ENCODE assay signal across 18 mouse cellular contexts in genomic region chr3:144808153-144808925, GRCm38 (mm10). TPM values are rescaled to one million over a fixed set of nuclear protein-coding genes. Genes with fewer than 3 reads are reported as not detected.
DNase-seq lines count a peak whose midpoint lies in the region; ATAC-seq and TF ChIP-seq lines count a peak whose summit lies in the region.
"Not testable (repeated sequence)": the region's sequence is repeated elsewhere in the genome, so short reads cannot be mapped to it uniquely, and the experiment has no call there.
"Had no signal": no experiment of that assay in that cellular context is flagged by ENCODE, and none has a peak within 500 bp of the region (broad histone marks: within the 10 kb centered on the region; RNA-seq: fewer than 3 reads in every experiment).

No protein-coding gene starts in this region.

- not testable (repeated sequence) for H3K9me3 ChIP-seq in forebrain, embryonic 14.5 days (replicated peaks; ENCODE audit: control insufficient read depth, low read length); lung, embryonic 14.5 days (ENCODE audit: low read depth, low read length); midbrain, embryonic 12.5 days; midbrain, embryonic 16.5 days (replicated peaks; ENCODE audit: control insufficient read depth, low read length, poor library complexity, severe bottlenecking)

- H3K9ac ChIP-seq in forebrain, embryonic 14.5 days (ENCODE audit: low read length); lung, embryonic 14.5 days; midbrain, embryonic 12.5 days (replicated peaks); midbrain, embryonic 16.5 days (ENCODE audit: low read depth, low read length): not testable (repeated sequence)

- not testable (repeated sequence) for TF ChIP-seq CTCF in lung, embryonic 14.5 days (IDR thresholded peaks at IDR 0.05; ENCODE audit: low read depth)

- not testable (repeated sequence) for H3K4me2 ChIP-seq in forebrain, embryonic 14.5 days (ENCODE audit: low read length); lung, embryonic 14.5 days; midbrain, embryonic 12.5 days (replicated peaks); midbrain, embryonic 16.5 days (ENCODE audit: low read length)

- peak; percentile 33 for DNase-seq in forebrain, embryonic 14.5 days (ENCODE audit: low spot score)
- DNase-seq in lung, embryonic 14.5 days = peak; percentile 9

- H3K4me3 ChIP-seq in forebrain, embryonic 14.5 days (ENCODE audit: low read depth, low read length); lung, embryonic 14.5 days (ENCODE audit: low read depth, low read length); midbrain, embryonic 12.5 days; midbrain, embryonic 16.5 days (ENCODE audit: low read depth, low read length): not testable (repeated sequence)

- H3K36me3 ChIP-seq in forebrain, embryonic 14.5 days (ENCODE audit: control insufficient read depth, insufficient read depth, low read length); lung, embryonic 14.5 days (ENCODE audit: insufficient read depth); midbrain, embryonic 12.5 days; midbrain, embryonic 16.5 days (ENCODE audit: control insufficient read depth, insufficient read depth, low read length): not testable (repeated sequence)

- H3K27me3 ChIP-seq in forebrain, embryonic 14.5 days (replicated peaks; ENCODE audit: control insufficient read depth, insufficient read depth, low read length); lung, embryonic 14.5 days (ENCODE audit: insufficient read depth, low read length); midbrain, embryonic 12.5 days; midbrain, embryonic 16.5 days (ENCODE audit: control insufficient read depth, insufficient read depth, low read depth, low read length): not testable (repeated sequence)

- peak; percentile 50; the same call in 1 of the 2 replicates for ATAC-seq in common myeloid progenitor, adult 5-6 weeks (replicated peaks; ENCODE audit: low read depth, poor library complexity, severe bottlenecking)
- ATAC-seq in forebrain, embryonic 14.5 days = peak; percentile 83
- ATAC-seq in frontal cortex, adult (ENCODE audit: low TSS enrichment) = peak; percentile 93
- ATAC-seq in lung, embryonic 14.5 days (ENCODE audit: insufficient read depth) = peak; percentile 60; the same call in 1 of the 2 replicates
- ATAC-seq in midbrain, embryonic 12.5 days (ENCODE audit: low FRiP score, low read depth) = peak; percentile 16; the same call in 1 of the 2 replicates
- ATAC-seq in midbrain, embryonic 16.5 days = peak; percentile 48; the same call in 1 of the 2 replicates

- H3K27ac ChIP-seq in forebrain, embryonic 14.5 days (ENCODE audit: low read depth, low read length); lung, embryonic 14.5 days (ENCODE audit: low read depth); midbrain, embryonic 12.5 days (replicated peaks); midbrain, embryonic 16.5 days (ENCODE audit: low read length): not testable (repeated sequence)

- 58% methylated on average over 14 of the region's 17 CpGs for WGBS in forebrain, embryonic 14.5 days
- 33% methylated on average over 14 of the region's 17 CpGs for WGBS in lung, embryonic 14.5 days
- 75% methylated on average over 14 of the region's 17 CpGs for WGBS in midbrain, embryonic 12.5 days
- WGBS in midbrain, embryonic 16.5 days = 60% methylated on average over 14 of the region's 17 CpGs

- not testable (repeated sequence) for H3K4me1 ChIP-seq in forebrain, embryonic 14.5 days (ENCODE audit: control insufficient read depth, insufficient read depth, low read length); lung, embryonic 14.5 days (ENCODE audit: insufficient read depth); midbrain, embryonic 12.5 days; midbrain, embryonic 16.5 days (ENCODE audit: control insufficient read depth, insufficient read depth, low read length)

RNA-seq across cellular contexts. Expression of gene Clca3a2, which starts 11.0 kb away (rescaled TPM):
- total RNA-seq in common myeloid progenitor, adult 5-6 weeks (2017) = not detected in 2 replicates
- polyA plus RNA-seq in forebrain, embryonic 14.5 days (2014; fragmentation: Nextera tagmentation; extraction: Ambion mirVana) = not detected in 2 replicates
- polyA plus RNA-seq in lung, embryonic 14.5 days (2014; fragmentation: Nextera tagmentation; extraction: Ambion mirVana) = 0.23 TPM in 1 of 2 replicates, not detected in the other
- polyA plus RNA-seq in midbrain, embryonic 12.5 days (2016; fragmentation: Nextera tagmentation; extraction: Ambion mirVana) = not detected in 2 replicates
- polyA plus RNA-seq in midbrain, embryonic 16.5 days (2015; fragmentation: Nextera tagmentation; extraction: Ambion mirVana) = not detected in 2 replicates
- total RNA-seq: gastrocnemius, postnatal 10 days; hematopoietic stem cell, adult 5-6 weeks had no signal
- polyA plus RNA-seq: hindbrain, embryonic 13.5 days had no signal

RNA-seq across cellular contexts. Expression of gene Clca3b, which starts 40.8 kb away (rescaled TPM):
- total RNA-seq in common myeloid progenitor, adult 5-6 weeks (2017) = not detected in 2 replicates
- not detected in 2 replicates for polyA plus RNA-seq in forebrain, embryonic 14.5 days (2014; fragmentation: Nextera tagmentation; extraction: Ambion mirVana)
- polyA plus RNA-seq in lung, embryonic 14.5 days (2014; fragmentation: Nextera tagmentation; extraction: Ambion mirVana) = not detected in 2 replicates
- polyA plus RNA-seq in midbrain, embryonic 12.5 days (2016; fragmentation: Nextera tagmentation; extraction: Ambion mirVana) = not detected in 2 replicates
- not detected in 2 replicates for polyA plus RNA-seq in midbrain, embryonic 16.5 days (2015; fragmentation: Nextera tagmentation; extraction: Ambion mirVana)
- total RNA-seq: adrenal gland, postnatal 10 days; adrenal gland, postnatal 4 days; gastrocnemius, postnatal 10 days; gastrocnemius, postnatal 4 days; heart, adult 2 months; heart, postnatal 14 days; hematopoietic stem cell, adult 5-6 weeks had no signal
- polyA plus RNA-seq: embryonic facial prominence, embryonic 13.5 days; frontal cortex, adult 2 months; heart, embryonic 11.5 days; heart, embryonic 15.5 days; hindbrain, embryonic 13.5 days had no signal

RNA-seq across cellular contexts. Expression of gene Clca3a1, which starts 47.6 kb away (rescaled TPM):
- 8.3 and 8.6 TPM in 2 replicates for total RNA-seq in common myeloid progenitor, adult 5-6 weeks (2017)
- polyA plus RNA-seq in forebrain, embryonic 14.5 days (2014; fragmentation: Nextera tagmentation; extraction: Ambion mirVana) = 0.38 and 0.47 TPM in 2 replicates
- 2.8 and 4.0 TPM in 2 replicates for polyA plus RNA-seq in lung, embryonic 14.5 days (2014; fragmentation: Nextera tagmentation; extraction: Ambion mirVana)
- polyA plus RNA-seq in midbrain, embryonic 12.5 days (2016; fragmentation: Nextera tagmentation; extraction: Ambion mirVana) = 0.09 TPM in 1 of 2 replicates, not detected in the other
- polyA plus RNA-seq in midbrain, embryonic 16.5 days (2015; fragmentation: Nextera tagmentation; extraction: Ambion mirVana) = 0.78 and 0.98 TPM in 2 replicates

Comparison
In these comparisons a context has a peak if more than half of its experiments do, and no peak if none do; other contexts are left out.
1. ATAC-seq: peak in every context shown above with its lines; median percentile 93 in frontal cortex, adult; 83 in forebrain, embryonic 14.5 days; 60 in lung, embryonic 14.5 days; 50 in common myeloid progenitor, adult 5-6 weeks; 48 in midbrain, embryonic 16.5 days; 16 in midbrain, embryonic 12.5 days.